Mouse (Mus musculus) kidney, postnatal 0 days (tissue): Measurements from ENCODE around the gene Ctnnbip1. TPM values are rescaled to one million over a fixed set of nuclear protein-coding genes. Genes with fewer than 3 reads are reported as not detected.

ENCODE experiments used
- ATAC-seq: fragments of 200-750 bp; cut with Nextera tagmentation; replicated peaks from 2 replicates; pipeline ENCODE4 v1.8.0; 2017; ENCODE audit warnings: low read depth, moderate number of reproducible peaks, moderate TSS enrichment, moderate library complexity; ENCODE audit not compliant: low FRiP score
- DNase-seq: peaks from one replicate; pipeline ENCODE4 v3.0.0-alpha.2; 2016; ENCODE audit warnings: low spot score
- H3K27ac ChIP-seq: fragments of 300-500 bp; sonication (generic); 2 replicates; pipeline ENCODE4 v1.5.1; 2014; ENCODE audit warnings: mild to moderate bottlenecking
- H3K27me3 ChIP-seq: fragments of 300-500 bp; sonication (generic); 2 replicates; pipeline ENCODE4 v1.6.1; 2014; ENCODE audit warnings: low read length, mixed read lengths; ENCODE audit not compliant: insufficient read depth
- H3K36me3 ChIP-seq: fragments of 300-500 bp; sonication (generic); 2 replicates; pipeline ENCODE4 v1.6.1; 2014; ENCODE audit warnings: low read length, mixed read lengths; ENCODE audit not compliant: insufficient read depth
- H3K4me1 ChIP-seq: fragments of 300-500 bp; sonication (generic); replicated peaks from 2 replicates; pipeline ENCODE4 v1.6.1; 2014; ENCODE audit warnings: antibody characterized with exemption, low read length, mixed read lengths; ENCODE audit not compliant: insufficient read depth
- H3K4me2 ChIP-seq: fragments of 300-500 bp; sonication (generic); 2 replicates; pipeline ENCODE4 v1.6.1; 2014; ENCODE audit warnings: mild to moderate bottlenecking, low read length, moderate library complexity, mixed read lengths
- H3K4me3 ChIP-seq: fragments of 300-500 bp; sonication (generic); replicated peaks from 2 replicates; pipeline ENCODE4 v1.5.1; 2014; ENCODE audit warnings: low read depth, low read length
- H3K9ac ChIP-seq: fragments of 300-500 bp; sonication (generic); 2 replicates; pipeline ENCODE4 v1.6.1; 2014; ENCODE audit warnings: low read depth, low read length
- H3K9me3 ChIP-seq: fragments of 300-500 bp; sonication (generic); replicated peaks from 2 replicates; pipeline ENCODE4 v1.6.1; 2016; ENCODE audit warnings: low read length, inconsistent platforms, mixed read lengths
- CTCF ChIP-seq: IDR thresholded peaks from 2 replicates; pipeline ENCODE4 v1.5.1; 2016; ENCODE audit warnings: antibody characterized with exemption, low read depth, mild to moderate bottlenecking, moderate library complexity
- WGBS: fragments of 180-500 bp; shearing (Covaris S2); extraction: QIAGEN DNeasy Blood & Tissue Kit; methylation state at CpG from one replicate; pipeline ENCODE4 v1.1.7; 2014; 5-methylcytosine and 5-hydroxymethylcytosine counted together
- polyA plus RNA-seq: library from polyadenylated mRNA; unstranded; fragments of >200 nt; fragmentation: Nextera tagmentation; extraction: Ambion mirVana; gene quantifications from 2 replicates; pipeline ENCODE4 v1.2.1, GENCODE M21; 2015

The Ctnnbip1 gene
- polyA plus RNA-seq, 1 experiment from 2014 or later = 63.3 TPM

DNA sequence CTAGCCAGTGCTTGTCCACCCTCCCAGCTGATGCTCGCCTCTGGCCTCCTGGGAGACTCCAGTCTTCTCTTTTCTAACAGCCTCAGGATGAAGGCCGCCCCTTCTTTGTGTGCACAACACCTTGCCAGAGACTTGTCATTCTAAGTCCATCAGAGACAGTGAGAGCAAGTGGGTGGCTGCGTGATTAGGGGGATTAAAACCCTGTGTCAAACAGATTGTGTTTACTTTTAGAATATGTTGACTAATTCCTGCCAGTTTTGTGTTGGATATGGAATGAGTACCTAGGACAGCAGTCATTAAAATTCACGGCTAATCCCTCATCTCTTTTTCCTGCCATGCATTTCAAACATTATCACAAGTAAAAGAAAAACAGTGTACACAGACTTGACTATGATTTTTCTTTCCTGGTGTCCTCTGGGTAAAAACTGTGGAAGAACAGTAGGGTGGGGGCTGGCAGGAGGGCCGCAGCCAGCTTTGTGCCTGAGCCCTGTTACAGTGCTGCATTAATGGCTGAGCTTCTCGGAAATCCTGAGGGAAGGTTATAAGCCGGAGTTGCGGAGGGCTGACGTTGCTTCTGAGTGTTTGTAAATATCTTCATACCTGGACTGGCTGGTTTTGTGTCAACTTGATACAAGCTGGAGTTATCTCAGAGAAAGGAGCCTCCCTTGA, 77.0 kb downstream of the Ctnnbip1 start:
- no peaks in the 10 kb centered on the region for H3K4me1 ChIP-seq
- no peaks in the 10 kb centered on the region for H3K27me3 ChIP-seq
- no peak overlapping the region for H3K4me2 ChIP-seq
- WGBS = 86% methylated on average over 9 of the region's 9 CpGs
- H3K36me3 ChIP-seq = no peaks in the 10 kb centered on the region
- DNase-seq = no peak
- TF ChIP-seq CTCF = no peak
- H3K9ac ChIP-seq = no peak overlapping the region
- H3K27ac ChIP-seq = no peak overlapping the region
- no peak for ATAC-seq
- H3K9me3 ChIP-seq = no peaks in the 10 kb centered on the region
- no peak overlapping the region for H3K4me3 ChIP-seq

DNA sequence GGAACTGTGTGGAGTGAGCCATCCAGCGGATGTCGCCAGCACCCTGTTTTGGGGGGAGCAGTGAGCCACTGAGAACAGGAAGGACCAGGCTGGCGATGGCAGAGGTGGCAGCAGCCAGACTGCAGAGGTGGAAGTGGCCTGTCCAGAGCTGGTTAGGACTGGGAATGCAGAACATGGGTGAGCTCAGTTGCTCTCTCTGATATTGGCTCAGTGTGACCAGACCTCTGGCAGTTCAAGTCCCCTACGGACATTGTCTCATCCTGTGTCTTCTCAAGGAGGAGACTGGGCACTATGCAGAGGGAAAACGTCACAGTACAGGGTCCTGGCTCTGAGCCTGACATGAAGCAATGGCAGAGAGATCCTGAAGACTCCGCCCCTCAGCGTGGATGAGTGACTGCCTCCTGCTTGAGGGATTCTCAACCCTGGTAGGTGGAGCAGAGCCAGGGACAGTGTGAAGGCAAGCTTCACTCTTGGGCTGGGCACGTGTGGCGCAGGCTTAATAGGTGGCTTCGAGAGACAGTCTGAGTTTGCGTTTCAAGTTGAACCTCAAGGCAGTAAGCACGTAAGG, 79.7 kb downstream of the Ctnnbip1 start:
- WGBS = 70% methylated on average over 12 of the region's 12 CpGs
- no peaks in the 10 kb centered on the region for H3K36me3 ChIP-seq
- no peak overlapping the region for H3K27ac ChIP-seq
- H3K4me3 ChIP-seq = no peak overlapping the region
- no peaks in the 10 kb centered on the region for H3K27me3 ChIP-seq
- DNase-seq (no peak), ATAC-seq (no peak; the same call in 1 of the 2 replicates)
- no peaks in the 10 kb centered on the region for H3K9me3 ChIP-seq
- no peak for TF ChIP-seq CTCF
- H3K4me2 ChIP-seq = no peak overlapping the region
- H3K4me1 ChIP-seq = 0 out of 2 replicates have a peak, but pooled peaks cover 3% of the 10 kb centered on the region
- no peak overlapping the region for H3K9ac ChIP-seq

DNA sequence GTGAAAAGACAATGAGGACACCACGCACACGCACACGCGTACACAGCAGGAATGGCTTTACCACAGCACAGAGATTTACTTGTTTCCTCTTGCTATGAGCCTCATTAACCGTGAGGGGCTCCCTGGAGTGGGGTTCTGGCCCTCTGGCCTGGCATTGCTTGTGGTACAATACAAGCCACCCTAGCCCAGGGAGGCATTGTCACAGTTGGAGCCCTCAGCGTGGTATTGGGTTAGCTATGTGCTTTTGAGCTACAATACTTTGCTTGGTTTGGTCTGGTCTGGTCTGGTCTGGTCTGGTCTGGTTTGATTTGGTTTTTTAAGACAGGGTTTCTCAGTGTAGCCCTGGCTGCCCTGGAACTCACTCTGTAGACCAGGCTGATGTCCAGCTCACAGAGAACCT, 81.5 kb downstream of the Ctnnbip1 start:
- 91% methylated on average over 6 of the region's 6 CpGs for WGBS
- Histone ChIP-seq H3K9me3 (no peaks in the 10 kb centered on the region), H3K27me3 (no peaks in the 10 kb centered on the region), H3K4me1 (0 out of 2 replicates have a peak, but pooled peaks cover 3% of the 10 kb centered on the region), H3K27ac (no peak overlapping the region), H3K36me3 (no peaks in the 10 kb centered on the region), H3K4me2 (no peak overlapping the region), H3K4me3 (no peak overlapping the region), H3K9ac (no peak overlapping the region)
- TF ChIP-seq CTCF = no peak
- DNase-seq (no peak), ATAC-seq (no peak)

DNA sequence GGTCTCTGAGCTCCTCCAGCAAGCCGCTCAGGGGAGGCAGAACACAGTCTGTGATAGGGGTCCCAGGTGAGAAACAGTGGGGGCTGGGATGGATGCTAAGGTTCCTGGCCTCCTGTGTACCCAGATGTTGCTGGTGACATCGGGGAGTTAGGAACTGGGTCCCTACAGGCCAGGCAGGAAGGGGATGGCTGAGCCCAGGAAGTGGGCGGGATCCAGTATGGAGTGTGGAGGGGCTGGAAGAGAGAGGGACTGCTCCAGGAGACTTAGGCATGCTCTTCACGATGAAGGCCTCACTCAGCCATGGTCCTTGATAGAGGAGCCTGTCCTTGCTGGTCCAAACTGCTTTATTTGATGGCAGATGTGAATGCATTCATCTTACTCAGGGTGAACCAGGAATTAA, 82.1 kb downstream of the Ctnnbip1 start:
- WGBS = 89% methylated on average over 4 of the region's 4 CpGs
- ATAC-seq (0 out of 2 replicates have a peak, but pooled peaks have one; percentile 41), DNase-seq (no peak)
- H3K4me2 ChIP-seq = no peak overlapping the region
- H3K9ac ChIP-seq = no peak overlapping the region
- H3K9me3 ChIP-seq = no peaks in the 10 kb centered on the region
- H3K4me3 ChIP-seq = no peak overlapping the region
- no peaks in the 10 kb centered on the region for H3K36me3 ChIP-seq
- H3K27me3 ChIP-seq = no peaks in the 10 kb centered on the region
- TF ChIP-seq CTCF = no peak
- H3K4me1 ChIP-seq = 0 out of 2 replicates have a peak, but pooled peaks cover 3% of the 10 kb centered on the region
- no peak overlapping the region for H3K27ac ChIP-seq

- H3K27me3 ChIP-seq = no peaks in the 10 kb centered on the region
- ATAC-seq = no peak
- H3K27ac ChIP-seq = no peak overlapping the region
- H3K36me3 ChIP-seq = no peaks in the 10 kb centered on the region
- H3K4me1 ChIP-seq = 0 out of 2 replicates have a peak, but pooled peaks cover 3% of the 10 kb centered on the region
- no peaks in the 10 kb centered on the region for H3K9me3 ChIP-seq
- TF ChIP-seq CTCF = no peak
- WGBS = 37% methylated on average over 4 of the region's 4 CpGs
- peak; percentile 16 for DNase-seq
- H3K4me2 ChIP-seq = no peak overlapping the region
- H3K4me3 ChIP-seq = no peak overlapping the region
- H3K9ac ChIP-seq = no peak overlapping the region
Measured at GRCm38 (mm10) chr4:149601484-149601883, 83.4 kb downstream of the Ctnnbip1 start.

GRCm38 (mm10) chr4:149602236-149602635, 84.2 kb downstream of the Ctnnbip1 start:
- 39% methylated on average over 7 of the region's 7 CpGs for WGBS
- DNase-seq (no peak), ATAC-seq (no peak)
- Histone ChIP-seq H3K9me3 (no peaks in the 10 kb centered on the region), H3K4me2 (no peak overlapping the region), H3K4me3 (no peak overlapping the region), H3K9ac (no peak overlapping the region), H3K4me1 (peaks cover 3% of the 10 kb centered on the region; the same call in 1 of the 2 replicates), H3K36me3 (no peaks in the 10 kb centered on the region), H3K27ac (no peak overlapping the region), H3K27me3 (no peaks in the 10 kb centered on the region)
- TF ChIP-seq CTCF = no peak
